Mouse (Mus musculus) right cerebral cortex, postnatal 10 days (tissue): ENCODE measurements at regions not wholly inside any gene's neighbourhood (a gene's known extent, or its start where the extent isn't known, plus 50 kb on each side); places are given as distances from the start of the nearest gene placed in this dataset.

Experiments used
- DNase-seq, 2 experiments: peaks; one replicate each; pipeline ENCODE4 v3.0.0; 2021; ENCODE audit warnings: low spot score in 2 of 2

GRCm38 (mm10) chr17:79798361-79798760, 83.5 kb upstream of the Cyp1b1 start:
- DNase-seq: no peak

GRCm38 (mm10) chr17:79790166-79790565, 75.3 kb upstream of the Cyp1b1 start:
- no peak for DNase-seq

GRCm38 (mm10) chr17:79787201-79787600, 72.3 kb upstream of the Cyp1b1 start:
- no peak for DNase-seq

GRCm38 (mm10) chr17:79786691-79787090, 71.8 kb upstream of the Cyp1b1 start:
- DNase-seq: peak in 1 of 2 experiments; percentile 28

- no peak for DNase-seq
Measured at GRCm38 (mm10) chr17:79786270-79786669, 71.4 kb upstream of the Cyp1b1 start.

GRCm38 (mm10) chr17:79784256-79784870, 69.5 kb upstream of the Cyp1b1 start:
- DNase-seq: no peak

GRCm38 (mm10) chr17:79781733-79782663, 67.1 kb upstream of the Cyp1b1 start:
- no peak for DNase-seq

DNA sequence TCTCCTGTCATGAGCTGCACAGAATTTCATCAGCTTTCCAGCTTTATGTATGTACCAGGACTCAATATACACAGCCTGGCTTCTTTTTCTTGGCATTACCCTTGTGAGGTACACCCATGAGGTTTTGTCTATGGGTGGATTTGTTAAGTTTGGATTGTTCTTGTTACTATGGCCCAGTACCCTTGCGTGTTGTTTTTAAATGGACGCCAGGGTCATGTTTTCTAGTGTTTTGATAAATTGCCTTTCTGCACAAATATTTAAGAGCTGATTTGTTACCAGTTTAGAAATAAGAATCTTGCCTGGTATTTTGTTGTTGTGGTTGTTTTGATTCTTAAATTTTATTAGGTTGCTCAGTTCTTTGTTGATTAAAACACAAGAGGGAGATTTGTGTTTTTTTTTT, 66.4 kb upstream of the Cyp1b1 start:
- no peak for DNase-seq

- no peak for DNase-seq
Measured at GRCm38 (mm10) chr17:79777874-79778395, 63.1 kb upstream of the Cyp1b1 start.

DNA sequence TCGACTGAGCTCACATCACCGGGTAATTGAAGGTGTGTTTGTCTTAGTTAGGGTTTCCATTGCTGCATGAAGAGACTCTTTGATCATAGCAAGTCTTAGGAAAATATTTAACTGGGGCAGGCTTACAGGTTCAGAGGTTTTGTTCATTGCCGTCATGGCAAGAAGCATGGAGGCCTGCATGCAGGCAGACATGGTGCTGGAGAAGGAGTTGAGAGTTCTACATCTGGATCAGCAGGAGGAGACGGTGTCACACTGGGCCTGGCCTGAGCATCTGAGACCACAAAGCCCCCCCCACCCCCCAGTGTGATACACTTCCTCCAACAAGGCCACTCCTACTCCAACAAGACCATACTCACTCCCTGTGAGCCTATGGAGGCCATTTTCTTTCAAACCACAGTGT, 61.3 kb upstream of the Cyp1b1 start:
- no peak for DNase-seq

DNA sequence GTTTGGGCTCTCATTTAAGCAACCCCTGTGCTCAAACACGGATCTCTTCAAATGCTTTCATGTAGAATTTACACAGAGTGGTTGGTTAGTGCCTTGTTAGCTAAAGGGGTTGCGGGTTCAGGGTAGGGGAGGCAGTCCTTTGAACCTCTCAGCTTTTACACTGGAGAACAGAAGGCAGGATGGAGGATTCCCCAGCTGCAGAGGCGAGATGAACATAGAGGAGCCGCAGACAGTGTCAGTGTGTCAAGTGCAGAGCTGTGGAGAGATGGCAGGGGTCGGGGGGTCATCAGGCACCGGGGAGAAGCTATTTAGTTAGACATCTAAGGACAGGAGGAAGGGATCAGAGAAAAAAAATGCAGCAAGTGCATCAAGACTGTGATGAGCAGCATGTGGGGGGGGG, 60.4 kb upstream of the Cyp1b1 start:
- no peak for DNase-seq

DNA sequence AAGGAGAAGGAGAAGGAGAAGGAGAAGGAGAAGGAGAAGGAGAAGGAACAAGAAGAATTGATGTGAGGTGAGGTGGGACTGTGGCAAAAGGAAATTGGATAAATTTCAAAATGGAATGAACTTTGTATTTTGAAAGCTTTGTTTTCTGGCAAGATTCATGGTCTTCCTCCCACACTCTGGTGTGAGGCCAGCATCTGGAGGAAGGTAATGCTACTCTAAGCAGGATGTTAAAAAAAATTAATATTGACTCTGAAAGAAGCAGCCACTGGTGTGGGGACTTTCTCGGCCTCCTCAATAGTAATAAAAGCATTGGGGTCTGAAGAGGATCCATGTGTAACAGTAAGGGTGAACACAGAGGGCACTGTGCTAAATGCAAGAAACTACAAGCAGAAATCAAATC, 59.4 kb upstream of the Cyp1b1 start:
- no peak for DNase-seq

DNA sequence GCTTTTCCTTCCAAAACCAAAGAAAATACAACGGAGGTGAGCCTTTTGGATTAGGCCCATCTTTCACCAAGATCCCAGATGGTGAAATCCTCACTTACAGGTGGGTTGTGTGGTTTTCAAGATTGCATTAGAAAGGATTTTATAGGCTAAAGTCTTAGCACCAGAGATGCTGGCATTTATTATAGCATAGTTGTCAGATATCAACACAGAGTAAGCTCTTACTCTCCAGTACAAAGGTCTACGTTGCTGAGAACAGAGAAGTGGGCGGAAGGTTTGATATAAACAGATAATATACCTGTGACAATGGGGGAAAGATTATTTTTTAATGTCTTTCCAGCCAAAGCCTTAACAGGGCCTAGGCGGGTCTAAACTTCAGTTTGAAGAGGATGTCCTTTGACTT, 57.4 kb upstream of the Cyp1b1 start:
- DNase-seq: no peak

GRCm38 (mm10) chr17:79771727-79772126, 56.9 kb upstream of the Cyp1b1 start:
- no peak for DNase-seq

GRCm38 (mm10) chr17:79770911-79771310, 56.0 kb upstream of the Cyp1b1 start:
- DNase-seq: no peak

DNA sequence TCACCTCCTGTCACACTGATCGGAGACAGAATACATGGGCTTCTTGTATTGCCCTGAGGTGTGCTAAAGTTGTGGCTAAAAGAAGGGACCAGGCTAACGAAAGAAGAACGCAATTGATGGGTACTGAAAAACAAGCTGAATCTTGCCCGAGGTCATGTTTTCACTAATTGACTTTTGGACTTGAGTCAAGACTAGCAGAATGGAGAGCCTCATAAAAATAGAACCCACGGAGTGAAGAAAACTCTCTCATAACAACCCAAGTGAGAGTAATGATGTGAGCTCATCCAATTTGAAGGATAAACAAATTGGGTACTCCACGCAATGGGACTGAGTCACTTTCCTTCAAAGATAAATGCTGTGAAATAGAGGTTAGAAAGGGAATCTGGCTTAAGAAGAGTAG, 55.0 kb upstream of the Cyp1b1 start:
- no peak for DNase-seq

DNA sequence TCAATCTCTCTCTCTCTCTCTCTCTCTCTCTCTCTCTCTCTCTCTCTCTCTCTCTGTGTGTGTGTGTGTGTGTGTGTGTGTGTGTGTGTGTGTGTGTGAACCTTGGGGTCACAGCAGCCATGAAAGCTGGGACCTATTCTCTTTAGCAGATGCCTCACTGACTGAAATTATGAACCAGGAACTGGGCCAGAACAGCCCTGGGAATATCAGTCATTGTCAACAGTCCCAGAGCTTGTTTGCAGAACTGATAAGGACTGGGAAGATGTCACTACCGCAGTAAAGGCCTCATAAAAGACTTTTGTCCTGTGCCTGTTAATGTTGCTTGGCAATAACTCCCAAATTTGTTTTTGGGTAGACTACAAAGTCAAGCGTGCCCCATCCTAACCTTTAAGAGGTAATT, 53.2 kb upstream of the Cyp1b1 start:
- DNase-seq: no peak

- peak; percentile 51 for DNase-seq
Measured at GRCm38 (mm10) chr17:79765061-79765794, 50.4 kb upstream of the Cyp1b1 start.
